Mouse (Mus musculus) urinary bladder, postnatal 10 days (tissue): ENCODE data around the gene Pcdh7.
"Not testable (repeated sequence)": the region's sequence is repeated elsewhere in the genome, so short reads cannot be mapped to it uniquely, and the experiment has no call there.

Experiments
- DNase-seq: peaks from one replicate; pipeline ENCODE4 v3.0.0; 2022; ENCODE audit warnings: low spot score

Pcdh7 gene

GRCm38 (mm10) chr5:58153966-58154365, 436.2 kb downstream of the Pcdh7 start:
- no peak for DNase-seq

DNA sequence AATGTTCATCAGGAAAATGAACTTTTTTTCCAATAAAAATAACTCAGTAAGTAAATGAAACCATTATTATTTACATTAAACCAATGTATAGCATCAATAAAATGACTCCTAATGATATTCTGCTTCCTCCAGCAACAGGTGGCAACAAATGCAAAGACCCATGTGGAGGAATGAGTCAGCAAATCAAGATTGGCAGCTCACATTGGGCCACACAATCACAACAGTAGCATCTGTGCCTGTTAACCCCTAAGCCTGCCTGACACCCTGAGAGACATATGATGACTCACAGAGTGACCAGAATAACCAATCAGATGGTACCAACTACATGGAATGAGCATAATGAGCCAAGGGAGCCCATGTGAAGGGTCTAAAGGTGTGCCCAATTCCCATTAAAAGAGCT, 454.5 kb downstream of the Pcdh7 start:
- no peak for DNase-seq

DNA sequence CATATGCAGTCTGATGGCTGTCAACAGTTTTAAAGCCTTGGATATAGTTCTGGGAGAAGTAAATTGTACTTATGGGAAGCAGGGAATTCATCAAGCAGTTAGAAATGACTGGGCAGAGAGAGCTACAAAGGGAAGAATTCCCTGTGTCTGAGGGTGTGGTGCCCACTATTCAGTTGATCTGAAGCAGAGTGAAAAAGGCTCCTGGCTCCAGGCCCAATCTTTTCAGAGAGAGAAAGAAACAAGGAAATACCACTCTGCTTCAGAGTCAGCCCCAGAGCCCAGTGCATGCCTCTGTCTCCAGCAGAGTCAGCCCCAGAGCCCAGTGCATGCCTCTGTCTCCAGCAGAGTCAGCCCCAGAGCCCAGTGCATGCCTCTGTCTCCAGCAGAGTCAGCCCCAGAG, 456.6 kb downstream of the Pcdh7 start:
- not testable (repeated sequence) for DNase-seq

DNA sequence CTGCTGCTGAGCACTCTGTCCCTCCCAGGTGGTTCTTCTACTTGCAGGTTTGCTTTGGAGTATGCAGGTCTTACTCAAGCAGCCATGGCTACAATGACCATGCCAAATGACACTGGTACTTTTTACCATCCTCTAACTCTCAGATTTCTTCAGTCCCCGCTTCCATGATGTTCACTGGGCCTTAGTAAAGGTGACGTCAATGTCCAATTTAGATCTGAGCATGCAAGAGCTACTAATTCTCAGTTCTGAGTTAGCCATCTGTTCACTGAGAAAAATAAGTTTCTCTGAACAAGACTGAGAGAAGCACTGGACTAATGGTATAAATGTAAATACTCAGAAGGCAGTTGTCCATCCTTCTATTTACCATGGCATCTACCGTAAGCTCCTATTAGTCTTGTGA, 457.8 kb downstream of the Pcdh7 start:
- no peak for DNase-seq
